Mouse (Mus musculus) B cell, adult 2 months (primary cell): ENCODE measurements around the gene Heca.
"Not testable (repeated sequence)": the region's sequence is repeated elsewhere in the genome, so short reads cannot be mapped to it uniquely, and the experiment has no call there.

Experiments used
- DNase-seq, 2 experiments: peaks; one replicate each; pipeline ENCODE4 v3.0.0; 2022

The Heca gene

GRCm38 (mm10) chr10:17878002-17878919 is 69.6 kb downstream of the Heca start:
- DNase-seq, result no peak

- DNase-seq, result peak; percentile 38 to 42
Observed at GRCm38 (mm10) chr10:17869822-17870662, 77.8 kb downstream of the Heca start.

- no peak for DNase-seq
Observed at GRCm38 (mm10) chr10:17860701-17861480, 87.0 kb downstream of the Heca start.

- DNase-seq, result no peak
Observed at GRCm38 (mm10) chr10:17857647-17858261, 90.1 kb downstream of the Heca start.

- no peak for DNase-seq
Observed at GRCm38 (mm10) chr10:17844781-17845537, 102.9 kb downstream of the Heca start.

- no peak for DNase-seq
Observed at GRCm38 (mm10) chr10:17842030-17842429, 105.8 kb downstream of the Heca start.

GRCm38 (mm10) chr10:17836275-17836674 is 111.6 kb downstream of the Heca start:
- DNase-seq, result no peak

- DNase-seq, result no peak
Observed at GRCm38 (mm10) chr10:17835031-17835430, 112.8 kb downstream of the Heca start.

- DNase-seq, result no peak
Observed at GRCm38 (mm10) chr10:17831041-17831440, 116.8 kb downstream of the Heca start.

- no peak for DNase-seq
Observed at GRCm38 (mm10) chr10:17829205-17829604, 118.7 kb downstream of the Heca start.

- DNase-seq, result no peak
Observed at GRCm38 (mm10) chr10:17827391-17827790, 120.5 kb downstream of the Heca start.

GRCm38 (mm10) chr10:17820422-17820821 is 127.4 kb downstream of the Heca start:
- not testable (repeated sequence) for DNase-seq
